Mouse (Mus musculus): ENCODE results near the gene Hoxd9.

Hoxd9 gene

GRCm38 (mm10) chr2:74669230-74669578, 28.3 kb upstream of the Hoxd9 start:
- DNase-seq, result no peak

- no peak for DNase-seq
Observed at GRCm38 (mm10) chr2:74669650-74670235, 27.8 kb upstream of the Hoxd9 start.

GRCm38 (mm10) chr2:74670632-74671188, 26.8 kb upstream of the Hoxd9 start:
- DNase-seq, result no peak

GRCm38 (mm10) chr2:74671847-74672246, 25.7 kb upstream of the Hoxd9 start:
- no peak for DNase-seq

- no peak for DNase-seq
Observed at GRCm38 (mm10) chr2:74672481-74673362, 24.8 kb upstream of the Hoxd9 start.

GRCm38 (mm10) chr2:74673835-74674425, 23.6 kb upstream of the Hoxd9 start:
- DNase-seq, result no peak

GRCm38 (mm10) chr2:74674881-74675665, 22.5 kb upstream of the Hoxd9 start, which contains the start of gene Hoxd12:
TSS of gene Hoxd12 (plus strand) at chr2:74675013.
- DNase-seq, result no peak

GRCm38 (mm10) chr2:74675666-74676282, 21.8 kb upstream of the Hoxd9 start:
- no peak for DNase-seq

- no peak for DNase-seq
Observed at GRCm38 (mm10) chr2:74676376-74677052, 21.0 kb upstream of the Hoxd9 start.

GRCm38 (mm10) chr2:74677106-74677505, 20.4 kb upstream of the Hoxd9 start:
- DNase-seq, result no peak

- no peak for DNase-seq
Observed at GRCm38 (mm10) chr2:74678891-74679595, 18.5 kb upstream of the Hoxd9 start, which contains the start of gene Hoxd11. TSS of gene Hoxd11 (plus strand) at chr2:74679557.

GRCm38 (mm10) chr2:74679596-74679971, 17.9 kb upstream of the Hoxd9 start:
- DNase-seq, result no peak

GRCm38 (mm10) chr2:74679980-74680379, 17.5 kb upstream of the Hoxd9 start:
- no peak for DNase-seq

GRCm38 (mm10) chr2:74680561-74681398, 16.7 kb upstream of the Hoxd9 start:
- DNase-seq, result no peak

- DNase-seq, result no peak
Observed at GRCm38 (mm10) chr2:74681594-74682531, 15.7 kb upstream of the Hoxd9 start.

GRCm38 (mm10) chr2:74682796-74683195, 14.7 kb upstream of the Hoxd9 start:
- DNase-seq, result no peak

- no peak for DNase-seq
Observed at GRCm38 (mm10) chr2:74683471-74683951, 14.0 kb upstream of the Hoxd9 start.

GRCm38 (mm10) chr2:74684106-74684505, 13.4 kb upstream of the Hoxd9 start:
- DNase-seq, result no peak
